Mouse (Mus musculus) small intestine, adult 2 months (tissue): ENCODE results near the gene Pi4k2a. TPM values are rescaled to one million over a fixed set of nuclear protein-coding genes. Genes with fewer than 3 reads are reported as not detected.
A peak's percentile ranks its signal among the peaks of the same experiment; 100 is the strongest.

ENCODE experiments used
- H3K27ac ChIP-seq: fragments of 200-500 bp; 2 replicates; pipeline ENCODE4 v1.5.1; 2012; ENCODE audit warnings: low read depth, low read length, control low read depth, inconsistent platforms; ENCODE audit not compliant: insufficient read depth
- H3K27me3 ChIP-seq: fragments of 200-500 bp; 2 replicates; pipeline ENCODE4 v1.6.1; 2012; ENCODE audit warnings: mild to moderate bottlenecking, moderate library complexity, low read length, inconsistent platforms; ENCODE audit not compliant: control insufficient read depth, insufficient read depth
- H3K36me3 ChIP-seq: fragments of 200-500 bp; 2 replicates; pipeline ENCODE4 v1.6.1; 2012; ENCODE audit warnings: mild to moderate bottlenecking, low read length, control low read depth, inconsistent platforms; ENCODE audit not compliant: control insufficient read depth, insufficient read depth
- H3K4me1 ChIP-seq: fragments of 200-500 bp; 2 replicates; pipeline ENCODE4 v1.6.1; 2012; ENCODE audit warnings: low read length, inconsistent platforms, mixed read lengths; ENCODE audit not compliant: control insufficient read depth, insufficient read depth, insufficient read length
- H3K4me3 ChIP-seq: fragments of 200-500 bp; 2 replicates; pipeline ENCODE4 v1.5.1; 2012; ENCODE audit warnings: low read depth, mild to moderate bottlenecking, control low read depth, inconsistent platforms, low read length, moderate library complexity
- CTCF ChIP-seq: fragments of 200-500 bp; IDR thresholded peaks from 2 replicates; pipeline ENCODE4 v1.5.1; 2012; ENCODE audit warnings: low read depth, mild to moderate bottlenecking, control low read depth, inconsistent platforms, low read length, moderate library complexity, mixed read lengths; ENCODE audit not compliant: insufficient replicate concordance, insufficient read length; ENCODE audit errors: extremely low read depth
- POLR2A ChIP-seq: fragments of 200-500 bp; IDR thresholded peaks from 2 replicates; pipeline ENCODE4 v1.6.1; 2012; ENCODE audit warnings: low read depth, mild to moderate bottlenecking, control low read depth, inconsistent platforms, low read length, moderate library complexity
- WGBS: fragments of 180-500 bp; shearing (Covaris S2); methylation state at CpG from one replicate; pipeline ENCODE4 v1.1.7; 2018; 5-methylcytosine and 5-hydroxymethylcytosine counted together
- polyA plus RNA-seq: library from polyadenylated mRNA; depleted of rRNA; stranded (reverse); fragments of >200 nt; gene quantifications from 2 replicates; pipeline ENCODE4 v1.2.3, GENCODE M21; 2012

Pi4k2a gene
- polyA plus RNA-seq, 1 experiment, result 33.2 TPM

GRCm38 (mm10) chr19:42071221-42071620 is 19.0 kb upstream of the Pi4k2a start:
- Histone ChIP-seq H3K27me3 (no peaks in the 10 kb centered on the region), H3K4me1 (peaks cover 8% of the 10 kb centered on the region; the same call in 1 of the 2 replicates), H3K27ac (no peak overlapping the region), H3K36me3 (no peaks in the 10 kb centered on the region), H3K4me3 (no peak overlapping the region)
- WGBS, result 86% methylated on average over 7 of the region's 7 CpGs
- TF ChIP-seq POLR2A (no peak), CTCF (no peak)

GRCm38 (mm10) chr19:42071886-42072608 is 18.2 kb upstream of the Pi4k2a start:
- H3K27ac ChIP-seq, result peak overlapping the region; percentile 81
- H3K36me3 ChIP-seq, result no peaks in the 10 kb centered on the region
- 31% methylated on average over 15 of the region's 15 CpGs for WGBS
- no peaks in the 10 kb centered on the region for H3K27me3 ChIP-seq
- H3K4me3 ChIP-seq, result no peak overlapping the region
- H3K4me1 ChIP-seq, result peaks cover 8% of the 10 kb centered on the region; the same call in 1 of the 2 replicates
- TF ChIP-seq POLR2A (no peak), CTCF (no peak)

- no peaks in the 10 kb centered on the region for H3K36me3 ChIP-seq
- peaks cover 8% of the 10 kb centered on the region; the same call in 1 of the 2 replicates for H3K4me1 ChIP-seq
- WGBS, result 33% methylated on average over 7 of the region's 7 CpGs
- H3K4me3 ChIP-seq, result no peak overlapping the region
- no peak for TF ChIP-seq POLR2A
- no peak for TF ChIP-seq CTCF
- peak overlapping the region; percentile 81; the same call in 1 of the 2 replicates for H3K27ac ChIP-seq
- H3K27me3 ChIP-seq, result no peaks in the 10 kb centered on the region
Observed at GRCm38 (mm10) chr19:42072802-42073201, 17.5 kb upstream of the Pi4k2a start.

GRCm38 (mm10) chr19:42075051-42075450 is 15.2 kb upstream of the Pi4k2a start:
- Histone ChIP-seq H3K4me3 (no peak overlapping the region), H3K36me3 (no peaks in the 10 kb centered on the region), H3K27me3 (no peaks in the 10 kb centered on the region), H3K27ac (no peak overlapping the region), H3K4me1 (peaks cover 7% of the 10 kb centered on the region; the same call in 1 of the 2 replicates)
- no peak for TF ChIP-seq POLR2A
- no peak for TF ChIP-seq CTCF
- 85% methylated on average over 2 of the region's 2 CpGs for WGBS

GRCm38 (mm10) chr19:42075992-42076391 is 14.3 kb upstream of the Pi4k2a start:
- 93% methylated on average over 16 of the region's 16 CpGs for WGBS
- TF ChIP-seq POLR2A (no peak), CTCF (no peak)
- Histone ChIP-seq H3K4me1 (peaks cover 7% of the 10 kb centered on the region; the same call in 1 of the 2 replicates), H3K27me3 (no peaks in the 10 kb centered on the region), H3K27ac (no peak overlapping the region), H3K4me3 (no peak overlapping the region), H3K36me3 (no peaks in the 10 kb centered on the region)

- 91% methylated on average over 8 of the region's 8 CpGs for WGBS
- Histone ChIP-seq H3K4me3 (no peak overlapping the region), H3K27ac (no peak overlapping the region), H3K4me1 (no peaks in the 10 kb centered on the region; the same call in 1 of the 2 replicates), H3K36me3 (no peaks in the 10 kb centered on the region), H3K27me3 (no peaks in the 10 kb centered on the region)
- TF ChIP-seq POLR2A (no peak), CTCF (no peak)
Observed at GRCm38 (mm10) chr19:42078566-42078965, 11.7 kb upstream of the Pi4k2a start.

- no peaks in the 10 kb centered on the region; the same call in 1 of the 2 replicates for H3K4me1 ChIP-seq
- no peaks in the 10 kb centered on the region for H3K36me3 ChIP-seq
- no peak overlapping the region for H3K27ac ChIP-seq
- H3K4me3 ChIP-seq, result no peak overlapping the region
- 96% methylated on average over 12 of the region's 12 CpGs for WGBS
- TF ChIP-seq CTCF, result no peak
- TF ChIP-seq POLR2A, result no peak
- no peaks in the 10 kb centered on the region for H3K27me3 ChIP-seq
Observed at GRCm38 (mm10) chr19:42079006-42079405, 11.3 kb upstream of the Pi4k2a start.

GRCm38 (mm10) chr19:42079950-42080349 is 10.3 kb upstream of the Pi4k2a start:
- Histone ChIP-seq H3K36me3 (no peaks in the 10 kb centered on the region), H3K27ac (peak overlapping the region; percentile 61; the same call in 1 of the 2 replicates), H3K27me3 (no peaks in the 10 kb centered on the region), H3K4me3 (no peak overlapping the region), H3K4me1 (no peaks in the 10 kb centered on the region; the same call in 1 of the 2 replicates)
- 41% methylated on average over 5 of the region's 5 CpGs for WGBS
- TF ChIP-seq POLR2A, result no peak
- no peak for TF ChIP-seq CTCF
